Mouse (Mus musculus) lung, adult 2 months (tissue): ENCODE data around the gene Cep131. TPM values are rescaled to one million over a fixed set of nuclear protein-coding genes. Genes with fewer than 3 reads are reported as not detected.
A peak's percentile ranks its signal among the peaks of the same experiment; 100 is the strongest.

ENCODE experiments used
- DNase-seq: peaks from one replicate; pipeline ENCODE4 v3.0.0; 2022
- H3K4me1 ChIP-seq: fragments of 200-500 bp; 2 replicates; pipeline ENCODE4 v1.6.1; 2011; ENCODE audit warnings: low read length; ENCODE audit not compliant: control insufficient read depth, insufficient read depth
- H3K4me3 ChIP-seq: fragments of 200-500 bp; replicated peaks from 2 replicates; pipeline ENCODE3; 2011; ENCODE audit warnings: low read depth, mild to moderate bottlenecking, control low read depth, low read length; ENCODE audit errors: extremely low read depth
- CTCF ChIP-seq: fragments of 200-500 bp; IDR thresholded peaks from 2 replicates; pipeline ENCODE4 v1.5.1; 2011; ENCODE audit warnings: mild to moderate bottlenecking, low read length, control low read depth; ENCODE audit not compliant: insufficient read depth
- POLR2A ChIP-seq: fragments of 200-500 bp; IDR thresholded peaks from 2 replicates; pipeline ENCODE4 v1.6.1; 2011; ENCODE audit warnings: low read depth, mild to moderate bottlenecking, control low read depth, low read length, borderline replicate concordance; ENCODE audit errors: extremely low read depth
- WGBS: fragments of 180-500 bp; shearing (Covaris S2); methylation state at CpG from one replicate; pipeline ENCODE4 v1.1.7; 2018; 5-methylcytosine and 5-hydroxymethylcytosine counted together
- polyA plus RNA-seq: library from polyadenylated mRNA; depleted of rRNA; stranded (reverse); fragments of >200 nt; gene quantifications from 2 replicates; pipeline ENCODE4 v1.2.3, GENCODE M21; 2012

Gene Cep131
- polyA plus RNA-seq, 1 experiment = 9.2 TPM

DNA sequence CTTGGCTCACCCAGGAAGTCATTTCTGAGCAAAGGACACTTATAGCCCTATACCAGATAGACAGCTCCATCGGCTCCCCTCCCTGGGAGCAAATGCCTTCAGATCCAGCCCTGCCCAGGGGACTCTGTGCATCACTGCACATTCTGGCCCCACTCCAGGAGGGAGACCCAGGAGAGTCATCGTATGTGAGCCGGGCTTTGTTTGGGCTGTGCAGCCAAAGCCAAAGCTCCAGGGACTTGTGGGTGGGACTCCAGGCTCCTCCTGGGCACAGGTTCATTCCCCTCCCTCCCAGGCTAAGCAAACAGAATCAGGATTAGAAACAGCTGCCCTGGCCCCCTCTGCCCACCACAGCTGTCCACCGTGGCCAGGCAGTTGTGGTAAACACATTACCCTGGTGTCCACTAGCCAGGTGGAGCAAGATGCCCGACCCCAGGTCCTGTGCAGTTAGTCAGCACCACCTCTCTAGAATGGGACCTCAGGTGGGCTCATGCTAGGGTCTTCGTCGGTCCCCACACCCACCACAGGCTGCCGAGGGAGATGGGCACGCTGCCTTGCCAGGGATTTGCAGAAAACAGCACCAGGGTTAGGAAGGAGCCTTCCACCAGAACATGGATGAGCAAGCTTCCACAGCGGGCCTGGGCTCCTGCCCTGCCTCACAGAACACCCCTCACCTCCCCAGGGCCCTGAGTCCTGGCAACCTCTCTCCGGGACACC, 40.6 kb downstream of the Cep131 start:
- DNase-seq = no peak
- no peak for TF ChIP-seq CTCF
- no peak for TF ChIP-seq POLR2A
- Histone ChIP-seq H3K4me1 (peaks cover 15% of the 10 kb centered on the region), H3K4me3 (peak overlapping the region; percentile 63)
- 59% methylated on average over 11 of the region's 11 CpGs for WGBS

DNA sequence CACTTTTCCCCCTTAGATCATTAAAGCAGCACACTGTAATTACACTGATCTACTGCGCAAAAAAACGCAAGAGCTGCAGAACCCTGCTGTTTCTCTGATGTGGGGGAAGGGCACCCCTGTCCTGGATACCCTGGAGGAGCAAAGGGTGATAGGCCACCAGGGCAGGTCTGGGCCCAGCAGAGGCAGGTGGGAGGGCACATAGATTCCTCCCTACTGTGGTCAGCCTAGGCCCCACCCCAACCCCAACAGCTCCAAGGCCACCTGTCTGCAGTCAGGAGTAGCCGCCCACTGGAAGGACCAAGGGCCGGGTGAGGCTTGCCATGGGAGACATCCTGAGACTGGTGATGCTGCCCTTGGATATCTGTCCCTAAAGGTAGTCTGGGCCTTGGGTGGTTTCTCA, 41.3 kb downstream of the Cep131 start:
- peaks cover 20% of the 10 kb centered on the region for H3K4me1 ChIP-seq
- no peak overlapping the region for H3K4me3 ChIP-seq
- 80% methylated on average over 4 of the region's 4 CpGs for WGBS
- TF ChIP-seq CTCF (no peak), POLR2A (no peak)
- no peak for DNase-seq

DNA sequence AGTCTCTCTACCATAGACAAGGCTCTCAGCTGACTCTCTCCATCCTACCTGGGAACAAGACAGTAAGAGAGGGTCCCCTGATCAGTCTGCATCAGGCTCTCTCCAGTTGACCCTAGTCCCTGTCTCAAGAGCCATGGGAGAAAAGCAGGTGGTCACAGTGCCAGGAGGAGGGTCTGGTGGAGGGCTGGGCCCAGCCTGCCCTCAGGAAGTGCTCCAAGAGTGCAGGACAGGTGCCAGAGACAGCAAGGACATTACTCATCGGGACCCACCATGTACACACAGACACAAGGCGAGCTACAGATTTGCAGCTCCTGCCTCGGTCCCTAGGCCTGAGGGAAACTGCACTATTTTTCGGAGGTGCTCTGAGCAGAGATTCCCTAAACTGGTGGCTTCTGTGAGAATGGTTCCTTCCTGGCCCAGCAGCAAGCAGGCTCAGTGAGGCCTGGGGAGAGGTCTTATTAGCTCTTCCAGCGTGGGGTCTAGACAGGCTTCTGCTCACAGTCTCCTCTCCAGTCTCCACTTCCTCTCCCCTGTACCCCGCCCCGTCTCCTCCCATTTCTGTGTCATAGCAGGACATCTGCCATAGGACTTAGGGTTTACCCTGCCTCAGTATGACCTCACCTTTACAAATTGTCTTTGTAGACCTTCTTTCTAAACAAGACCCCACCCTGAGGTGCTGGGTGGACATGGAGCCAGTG, 44.3 kb downstream of the Cep131 start:
- Histone ChIP-seq H3K4me3 (no peak overlapping the region), H3K4me1 (peaks cover 17% of the 10 kb centered on the region)
- TF ChIP-seq CTCF (no peak), POLR2A (no peak)
- no peak for DNase-seq
- WGBS = 42% methylated on average over 7 of the region's 7 CpGs

DNA sequence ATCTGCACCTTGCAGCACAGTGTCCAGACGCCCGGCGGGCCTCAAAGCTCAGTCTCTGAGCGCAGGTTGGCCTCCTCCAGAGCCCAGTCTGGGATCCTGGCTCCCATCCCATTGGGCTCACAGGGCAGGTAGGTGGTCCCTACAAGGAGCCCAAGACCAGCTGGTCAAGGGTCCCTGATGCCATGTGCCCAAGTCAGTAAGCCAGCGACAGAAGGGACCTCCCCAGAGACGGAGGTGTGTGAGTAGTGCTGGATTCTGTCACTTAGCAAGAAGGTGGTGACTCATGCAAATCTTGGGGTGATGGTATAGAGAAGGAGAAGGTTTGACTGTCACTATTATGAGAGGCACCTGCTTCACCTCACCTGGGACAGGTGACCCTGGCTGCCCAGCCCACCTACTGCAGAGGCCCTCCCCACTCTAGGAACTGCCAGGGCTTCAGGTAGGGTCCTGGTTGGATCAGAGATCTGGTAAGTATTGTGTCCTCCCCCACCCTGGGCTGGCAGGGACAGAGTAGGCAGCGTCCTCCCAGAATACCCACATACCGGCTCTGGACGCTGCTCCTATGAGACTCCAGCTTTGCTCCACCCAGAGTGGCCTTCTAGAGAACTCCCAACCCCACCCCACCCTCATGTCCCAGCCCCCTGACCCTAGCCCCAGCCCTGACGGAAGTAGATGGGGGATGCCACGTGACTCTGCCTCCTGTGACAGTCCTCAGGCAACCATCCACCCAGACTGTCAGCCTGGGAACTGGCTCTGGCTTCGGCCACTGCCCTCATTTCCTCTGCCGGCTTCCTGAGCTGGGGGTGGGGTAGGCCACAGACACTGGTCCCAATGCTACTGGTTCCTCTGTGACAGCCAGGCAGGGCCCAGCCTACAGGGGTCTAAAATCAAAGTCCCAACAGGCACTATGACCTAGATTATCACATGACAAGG, 45.2 kb downstream of the Cep131 start:
- DNase-seq = peak; percentile 63
- TF ChIP-seq CTCF (no peak), POLR2A (peak; percentile 56; the same call in 1 of the 2 replicates)
- Histone ChIP-seq H3K4me3 (peak overlapping the region; percentile 49), H3K4me1 (peaks cover 17% of the 10 kb centered on the region)
- 50% methylated on average over 13 of the region's 13 CpGs for WGBS

DNA sequence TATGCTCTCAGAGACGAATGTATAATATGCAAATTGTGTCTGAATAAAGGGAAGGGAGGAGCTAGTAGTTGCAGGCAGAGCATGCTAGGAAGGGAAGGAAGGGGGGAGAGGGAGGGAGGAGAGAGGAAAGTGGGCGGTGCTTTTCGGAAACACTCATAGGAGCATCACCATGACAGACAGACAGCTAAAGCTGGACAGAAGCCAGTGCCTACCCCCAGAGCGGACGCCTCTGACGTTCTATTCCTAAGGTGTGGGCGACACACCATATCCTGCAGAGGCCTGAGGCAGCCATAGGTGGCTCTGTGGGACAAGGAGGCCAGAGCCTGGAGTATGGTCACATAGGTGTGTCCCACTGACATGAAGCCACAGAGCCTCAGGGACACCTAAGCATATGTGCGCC, 46.2 kb downstream of the Cep131 start:
- H3K4me1 ChIP-seq = peaks cover 17% of the 10 kb centered on the region
- no peak for DNase-seq
- 37% methylated on average over 8 of the region's 8 CpGs for WGBS
- no peak overlapping the region for H3K4me3 ChIP-seq
- TF ChIP-seq POLR2A = no peak
- TF ChIP-seq CTCF = no peak

DNA sequence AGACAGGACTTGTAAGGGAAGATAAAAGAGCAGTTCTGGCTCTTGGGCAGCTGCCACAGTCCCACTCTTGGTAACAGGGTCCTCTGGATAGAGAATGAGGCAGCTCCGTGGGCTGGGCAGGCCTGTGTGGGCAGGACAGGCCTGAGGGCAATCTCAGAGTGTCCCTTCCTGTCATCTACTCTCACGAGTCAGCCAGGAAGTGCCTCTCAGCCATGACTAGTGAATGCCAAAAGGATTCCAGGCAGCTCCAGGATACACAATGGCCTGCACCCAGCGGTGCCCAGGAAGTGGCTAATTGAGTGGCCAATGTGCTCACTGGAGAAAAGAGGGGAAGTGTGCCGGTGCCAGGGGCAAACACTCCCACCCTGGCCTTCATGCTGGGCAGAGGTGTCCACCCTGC, 47.0 kb downstream of the Cep131 start:
- 12% methylated on average over 4 of the region's 4 CpGs for WGBS
- TF ChIP-seq POLR2A (no peak), CTCF (no peak)
- H3K4me3 ChIP-seq = no peak overlapping the region
- no peak for DNase-seq
- peaks cover 17% of the 10 kb centered on the region for H3K4me1 ChIP-seq

DNA sequence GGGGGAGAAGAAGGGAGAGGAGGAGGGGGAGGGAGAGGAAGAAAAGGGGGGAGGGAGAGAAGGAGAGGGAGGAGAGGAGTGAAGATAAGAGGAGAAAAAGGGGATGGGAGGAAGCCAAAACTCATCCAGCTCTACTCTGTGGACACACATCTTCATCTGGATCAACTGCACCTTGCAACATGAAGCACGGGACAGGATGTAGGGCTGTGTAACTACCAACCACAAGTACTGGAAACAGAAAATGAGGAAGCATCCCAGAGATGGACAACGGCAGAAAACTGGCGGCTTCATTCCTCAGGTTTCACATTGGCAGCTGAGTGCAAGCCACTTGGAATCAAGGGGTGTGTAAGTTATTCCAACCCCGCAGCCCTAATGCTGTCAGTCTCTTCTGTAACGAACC, 51.9 kb downstream of the Cep131 start:
- Histone ChIP-seq H3K4me3 (no peak overlapping the region), H3K4me1 (0 out of 2 replicates have a peak, but pooled peaks cover 2% of the 10 kb centered on the region)
- WGBS = 54% methylated on average over 5 of the region's 5 CpGs
- no peak for DNase-seq
- TF ChIP-seq CTCF = no peak
- no peak for TF ChIP-seq POLR2A

DNA sequence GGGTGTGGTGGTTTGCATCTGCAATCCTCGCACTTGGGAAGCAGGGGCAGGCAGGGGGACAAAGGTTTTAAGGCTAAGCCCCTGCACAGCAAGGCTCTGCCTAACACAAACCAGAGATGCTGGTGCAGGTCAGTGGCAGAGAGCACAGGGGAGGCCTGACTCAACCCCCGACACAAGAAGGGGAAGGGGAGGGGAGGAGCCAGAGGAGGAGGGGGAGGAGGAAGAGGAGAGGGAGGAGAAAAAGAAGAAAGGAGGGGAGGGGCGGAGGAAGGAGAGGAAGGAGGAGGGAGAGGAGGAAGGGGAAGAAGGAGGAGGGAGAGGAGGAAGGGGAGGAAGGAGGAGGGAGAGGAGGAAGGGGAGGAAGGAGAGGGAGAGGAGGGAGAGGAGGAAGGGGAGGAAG, 52.3 kb downstream of the Cep131 start:
- H3K4me3 ChIP-seq = no peak overlapping the region
- WGBS = 35% methylated on average over 3 of the region's 3 CpGs
- DNase-seq = no peak
- TF ChIP-seq CTCF (no peak), POLR2A (no peak)
- H3K4me1 ChIP-seq = 0 out of 2 replicates have a peak, but pooled peaks cover 2% of the 10 kb centered on the region

DNA sequence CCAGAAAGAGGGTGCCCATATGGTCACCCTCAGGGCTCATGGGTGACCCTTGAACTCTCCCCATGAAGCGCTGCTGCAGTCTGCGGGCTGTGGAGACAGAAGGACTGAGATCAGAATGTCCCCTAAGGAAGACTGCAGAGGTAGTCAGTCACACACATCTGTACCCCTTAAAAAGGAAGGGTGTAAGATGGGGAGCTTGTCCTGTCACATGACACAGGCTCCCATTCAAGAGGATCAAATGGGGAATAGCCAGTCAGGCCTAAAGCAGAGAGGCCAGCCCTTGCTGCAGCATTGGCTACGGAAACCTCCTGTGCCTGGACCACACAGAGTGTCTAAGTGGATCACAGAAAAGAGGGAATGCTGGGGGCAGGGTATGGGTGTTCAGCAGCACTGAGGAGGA, 53.2 kb downstream of the Cep131 start:
- H3K4me3 ChIP-seq = no peak overlapping the region
- 0 out of 2 replicates have a peak, but pooled peaks cover 2% of the 10 kb centered on the region for H3K4me1 ChIP-seq
- DNase-seq = no peak
- WGBS = 92% methylated on average over 3 of the region's 3 CpGs
- TF ChIP-seq POLR2A (no peak), CTCF (no peak)
